Mouse (Mus musculus) c-Kit-positive CD71-positive TER-119-positive erythroid progenitor cells, embryonic 14.5 days (primary cell): ENCODE results near the gene Arrdc2.

Experiments
- DNase-seq: peaks from one replicate; pipeline ENCODE4 v3.0.0-alpha.2; 2013; ENCODE audit warnings: low spot score

The Arrdc2 gene

DNA sequence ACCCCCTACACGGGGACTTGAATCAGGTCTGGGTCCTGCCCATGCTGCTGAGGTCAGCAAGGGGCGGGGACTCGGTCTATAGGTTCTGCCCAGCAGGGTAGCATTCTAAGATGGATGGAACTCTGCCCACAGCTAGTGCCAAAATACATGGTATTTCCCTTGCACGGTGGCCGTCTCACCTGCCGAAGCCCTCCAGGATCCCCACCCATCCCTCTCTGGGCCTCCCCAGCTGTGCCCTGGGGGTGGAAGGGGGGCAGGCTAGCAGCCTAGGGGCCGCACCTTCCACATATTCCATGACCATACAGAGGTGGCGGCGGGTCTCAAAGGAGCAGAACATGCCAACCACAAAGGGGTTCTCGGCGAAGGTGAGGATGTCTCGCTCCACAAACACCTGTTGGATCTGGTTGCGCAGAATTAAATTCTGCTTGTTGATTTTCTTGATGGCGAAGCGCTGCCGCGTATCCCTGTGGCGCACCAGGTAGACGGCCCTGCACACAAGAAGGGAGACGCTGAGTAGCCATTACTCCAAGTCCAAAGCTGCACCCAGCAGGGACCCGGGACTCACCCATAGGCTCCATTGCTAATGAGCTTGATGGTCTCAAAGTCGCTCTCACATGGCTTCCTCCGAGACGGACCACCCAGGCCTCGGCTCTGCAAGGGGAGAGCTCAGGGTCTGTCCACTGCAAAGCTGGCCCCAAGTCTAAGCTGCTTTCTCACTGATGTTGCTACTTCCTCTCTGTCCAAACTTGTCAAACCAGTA is 53.0 kb downstream of the Arrdc2 start:
- no peak for DNase-seq
